Mouse (Mus musculus) limb, embryonic 15.5 days (tissue): ENCODE data around the gene Nrg3. TPM values are rescaled to one million over a fixed set of nuclear protein-coding genes. Genes with fewer than 3 reads are reported as not detected.

ENCODE experiments used
- ATAC-seq: fragments of 200-750 bp; cut with Nextera tagmentation; 2 replicates; pipeline ENCODE4 v1.8.0; 2017; ENCODE audit warnings: low read depth, moderate TSS enrichment; ENCODE audit not compliant: insufficient number of reproducible peaks, low FRiP score, low TSS enrichment
- H3K27ac ChIP-seq: fragments of 300-500 bp; sonication (generic); 2 replicates; pipeline ENCODE4 v1.5.1; 2015; ENCODE audit warnings: moderate library complexity, mild to moderate bottlenecking, inconsistent platforms
- H3K27me3 ChIP-seq: fragments of 300-500 bp; sonication (generic); 2 replicates; pipeline ENCODE4 v1.6.1; 2015; ENCODE audit warnings: inconsistent platforms
- H3K36me3 ChIP-seq: fragments of 300-500 bp; sonication (generic); 2 replicates; pipeline ENCODE4 v1.6.1; 2015; ENCODE audit warnings: inconsistent platforms
- H3K4me1 ChIP-seq: fragments of 300-500 bp; sonication (generic); 2 replicates; pipeline ENCODE4 v1.6.1; 2015; ENCODE audit warnings: inconsistent platforms
- H3K4me2 ChIP-seq: fragments of 300-500 bp; sonication (generic); 2 replicates; pipeline ENCODE4 v1.6.1; 2015; ENCODE audit warnings: mild to moderate bottlenecking, inconsistent platforms
- H3K4me3 ChIP-seq: fragments of 300-500 bp; sonication (generic); 2 replicates; pipeline ENCODE4 v1.5.1; 2015; ENCODE audit warnings: mild to moderate bottlenecking, inconsistent platforms
- H3K9ac ChIP-seq: fragments of 300-500 bp; sonication (generic); 2 replicates; pipeline ENCODE4 v1.6.1; 2015; ENCODE audit warnings: inconsistent platforms
- H3K9me3 ChIP-seq: fragments of 300-500 bp; sonication (generic); 2 replicates; pipeline ENCODE4 v1.6.1; 2016; ENCODE audit warnings: inconsistent platforms
- WGBS: fragments of 180-500 bp; shearing (Covaris S2); methylation state at CpG from one replicate; pipeline ENCODE4 v1.1.7; 2015; 5-methylcytosine and 5-hydroxymethylcytosine counted together
- polyA plus RNA-seq: library from polyadenylated mRNA; unstranded; fragments of >200 nt; fragmentation: Nextera tagmentation; extraction: Ambion mirVana; gene quantifications from 2 replicates; pipeline ENCODE4 v1.2.1, GENCODE M21; 2015

The Nrg3 gene
- polyA plus RNA-seq, 1 experiment from 2014 or later: 0.05 TPM

DNA sequence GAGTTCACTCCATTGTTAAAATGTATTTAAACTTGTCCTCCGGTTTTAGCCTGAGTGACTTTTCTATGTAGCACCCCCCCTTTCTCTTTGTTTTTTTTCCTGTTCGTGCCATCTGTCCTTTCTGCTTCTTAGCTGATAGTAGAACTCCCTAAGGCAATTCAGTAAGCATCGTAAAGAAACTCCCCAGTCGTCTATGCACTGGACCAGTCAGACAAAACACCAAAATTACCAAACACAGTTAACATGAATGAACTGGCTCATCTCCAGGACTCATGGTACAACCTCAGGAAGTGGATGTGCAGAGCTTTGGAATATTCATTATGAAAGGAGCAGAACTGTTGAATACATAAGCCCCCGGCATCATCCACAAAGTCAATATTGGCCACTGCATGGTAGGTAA is 429.5 kb downstream of the Nrg3 start:
- no peak overlapping the region for H3K9ac ChIP-seq
- H3K4me2 ChIP-seq: no peak overlapping the region
- no peak overlapping the region for H3K27ac ChIP-seq
- H3K9me3 ChIP-seq: no peaks in the 10 kb centered on the region
- H3K4me1 ChIP-seq: no peaks in the 10 kb centered on the region
- no peaks in the 10 kb centered on the region for H3K36me3 ChIP-seq
- no peak for ATAC-seq
- no peak overlapping the region for H3K4me3 ChIP-seq
- WGBS: 55% methylated on average over 5 of the region's 5 CpGs
- no peaks in the 10 kb centered on the region for H3K27me3 ChIP-seq

- no peaks in the 10 kb centered on the region for H3K9me3 ChIP-seq
- no peaks in the 10 kb centered on the region for H3K27me3 ChIP-seq
- H3K4me3 ChIP-seq: no peak overlapping the region
- no peaks in the 10 kb centered on the region for H3K36me3 ChIP-seq
- no peak overlapping the region for H3K27ac ChIP-seq
- H3K4me2 ChIP-seq: no peak overlapping the region
- WGBS: 56% methylated on average over 1 of the region's 1 CpGs
- ATAC-seq: no peak
- no peak overlapping the region for H3K9ac ChIP-seq
- H3K4me1 ChIP-seq: no peaks in the 10 kb centered on the region
These were observed 433.8 kb downstream of the Nrg3 start for GRCm38 (mm10) chr14:39039046-39039445.

GRCm38 (mm10) chr14:39034482-39034881 is 438.4 kb downstream of the Nrg3 start:
- Histone ChIP-seq H3K9ac (no peak overlapping the region), H3K27ac (no peak overlapping the region), H3K27me3 (no peaks in the 10 kb centered on the region), H3K4me3 (no peak overlapping the region), H3K36me3 (no peaks in the 10 kb centered on the region), H3K9me3 (no peaks in the 10 kb centered on the region), H3K4me2 (no peak overlapping the region), H3K4me1 (no peaks in the 10 kb centered on the region)
- no peak for ATAC-seq
- 82% methylated on average over 3 of the region's 3 CpGs for WGBS

- Histone ChIP-seq H3K9ac (no peak overlapping the region), H3K36me3 (no peaks in the 10 kb centered on the region), H3K4me2 (no peak overlapping the region), H3K27me3 (no peaks in the 10 kb centered on the region), H3K4me1 (no peaks in the 10 kb centered on the region), H3K27ac (no peak overlapping the region), H3K9me3 (no peaks in the 10 kb centered on the region), H3K4me3 (no peak overlapping the region)
- WGBS: 88% methylated on average over 2 of the region's 2 CpGs
- no peak for ATAC-seq
These were observed 449.8 kb downstream of the Nrg3 start for GRCm38 (mm10) chr14:39023065-39023464.

DNA sequence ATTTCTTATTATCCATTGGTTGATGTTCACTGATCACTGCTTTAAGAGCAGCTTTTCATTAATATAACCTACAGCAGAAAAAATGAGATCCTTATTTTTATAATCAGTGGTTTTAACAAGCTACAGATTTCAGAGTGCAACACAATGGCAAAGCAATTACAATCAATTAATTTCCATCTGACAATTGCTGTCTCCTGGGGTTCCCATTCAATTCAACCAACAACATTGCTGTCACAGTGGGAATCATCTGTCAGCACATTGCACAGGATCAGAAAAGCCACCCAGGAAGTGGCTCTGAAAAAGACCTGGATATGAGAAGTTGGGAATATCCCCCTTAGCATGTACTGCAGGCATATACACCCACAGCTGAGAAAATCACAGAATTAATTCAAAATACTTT is 458.8 kb downstream of the Nrg3 start:
- Histone ChIP-seq H3K4me1 (no peaks in the 10 kb centered on the region), H3K9me3 (no peaks in the 10 kb centered on the region), H3K36me3 (no peaks in the 10 kb centered on the region), H3K4me3 (no peak overlapping the region), H3K9ac (no peak overlapping the region), H3K4me2 (no peak overlapping the region), H3K27ac (no peak overlapping the region), H3K27me3 (no peaks in the 10 kb centered on the region)
- ATAC-seq: no peak

- Histone ChIP-seq H3K4me3 (no peak overlapping the region), H3K9me3 (no peaks in the 10 kb centered on the region), H3K27me3 (no peaks in the 10 kb centered on the region), H3K27ac (no peak overlapping the region), H3K4me1 (no peaks in the 10 kb centered on the region), H3K9ac (no peak overlapping the region), H3K36me3 (no peaks in the 10 kb centered on the region), H3K4me2 (no peak overlapping the region)
- ATAC-seq: no peak
- WGBS: 74% methylated on average over 3 of the region's 3 CpGs
These were observed 475.0 kb downstream of the Nrg3 start for GRCm38 (mm10) chr14:38997843-38998242.

GRCm38 (mm10) chr14:38992574-38992866 is 480.4 kb downstream of the Nrg3 start:
- Histone ChIP-seq H3K27me3 (no peaks in the 10 kb centered on the region), H3K9me3 (no peaks in the 10 kb centered on the region), H3K4me1 (no peaks in the 10 kb centered on the region), H3K27ac (no peak overlapping the region), H3K36me3 (no peaks in the 10 kb centered on the region), H3K4me3 (no peak overlapping the region), H3K9ac (no peak overlapping the region), H3K4me2 (no peak overlapping the region)
- WGBS: 69% methylated on average over 1 of the region's 1 CpGs
- ATAC-seq: no peak

DNA sequence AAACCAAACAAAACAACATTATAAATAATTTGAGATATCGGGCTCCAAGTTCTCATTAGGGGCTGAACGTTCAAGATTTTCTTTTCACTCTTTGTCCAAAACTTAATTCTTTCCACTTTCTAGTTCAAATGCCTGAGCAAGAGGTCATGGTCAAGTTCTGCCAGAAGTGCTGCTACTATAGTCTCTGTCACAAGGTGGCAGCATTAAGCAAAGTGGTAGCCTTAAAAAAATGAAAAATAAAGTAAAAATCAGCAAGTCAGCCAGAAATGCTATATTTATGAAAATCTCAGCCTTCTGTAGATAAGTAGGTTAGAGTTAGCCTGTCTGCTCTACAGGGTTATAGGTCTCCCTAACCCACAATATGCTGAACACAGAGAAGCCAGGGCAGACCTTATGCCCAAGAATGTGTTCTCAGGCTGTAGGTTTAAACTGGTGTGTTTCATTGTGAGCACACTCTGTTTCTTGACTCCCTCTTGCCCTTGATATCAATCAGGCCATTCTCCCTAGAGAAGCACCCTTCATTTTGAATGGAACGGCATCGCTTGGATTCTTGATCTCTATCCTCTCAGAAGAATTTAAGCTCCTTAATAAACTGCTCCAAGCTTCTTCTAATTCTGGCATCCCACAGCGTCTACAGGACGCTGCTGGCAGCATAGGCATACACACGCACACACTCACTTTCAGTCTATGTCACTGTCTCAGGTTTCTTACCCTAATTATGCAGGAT is 480.9 kb downstream of the Nrg3 start:
- Histone ChIP-seq H3K4me3 (no peak overlapping the region), H3K9ac (no peak overlapping the region), H3K36me3 (no peaks in the 10 kb centered on the region), H3K27me3 (no peaks in the 10 kb centered on the region), H3K9me3 (no peaks in the 10 kb centered on the region), H3K4me1 (no peaks in the 10 kb centered on the region), H3K4me2 (no peak overlapping the region), H3K27ac (no peak overlapping the region)
- no peak for ATAC-seq
- 65% methylated on average over 7 of the region's 7 CpGs for WGBS

GRCm38 (mm10) chr14:38959367-38959766 is 513.5 kb downstream of the Nrg3 start:
- no peak overlapping the region for H3K9ac ChIP-seq
- no peak for ATAC-seq
- WGBS: 73% methylated on average over 7 of the region's 7 CpGs

DNA sequence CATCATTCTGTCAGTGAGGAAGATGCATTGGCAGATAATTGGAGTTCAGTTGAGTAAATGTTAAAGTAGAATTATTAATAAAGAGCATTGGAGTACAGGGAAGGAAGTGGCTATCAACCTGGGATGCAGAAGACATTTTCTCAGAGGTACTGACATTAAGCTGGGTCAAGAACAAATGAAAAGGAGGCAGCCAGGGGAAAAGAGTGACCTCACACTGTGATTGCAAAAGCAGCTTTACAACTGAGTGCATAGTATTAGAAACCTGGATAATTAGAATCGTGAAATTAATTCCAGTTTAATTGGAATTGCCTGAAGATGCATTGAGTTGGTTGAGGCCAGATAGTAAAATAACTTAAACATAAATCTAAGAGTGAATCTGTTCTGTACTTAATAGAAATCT is 535.4 kb downstream of the Nrg3 start:
- 70% methylated on average over 1 of the region's 1 CpGs for WGBS
- H3K27ac ChIP-seq: no peak overlapping the region
- ATAC-seq: no peak

More at GRCm38 (mm10) chr14:38959367-38959766, 513.5 kb downstream of the Nrg3 start:
- no peaks in the 10 kb centered on the region for H3K9me3 ChIP-seq
- no peak overlapping the region for H3K4me3 ChIP-seq
- H3K27me3 ChIP-seq: no peaks in the 10 kb centered on the region
- H3K4me2 ChIP-seq: no peak overlapping the region
- no peaks in the 10 kb centered on the region for H3K36me3 ChIP-seq
- H3K4me1 ChIP-seq: no peaks in the 10 kb centered on the region
- H3K27ac ChIP-seq: no peak overlapping the region

DNA sequence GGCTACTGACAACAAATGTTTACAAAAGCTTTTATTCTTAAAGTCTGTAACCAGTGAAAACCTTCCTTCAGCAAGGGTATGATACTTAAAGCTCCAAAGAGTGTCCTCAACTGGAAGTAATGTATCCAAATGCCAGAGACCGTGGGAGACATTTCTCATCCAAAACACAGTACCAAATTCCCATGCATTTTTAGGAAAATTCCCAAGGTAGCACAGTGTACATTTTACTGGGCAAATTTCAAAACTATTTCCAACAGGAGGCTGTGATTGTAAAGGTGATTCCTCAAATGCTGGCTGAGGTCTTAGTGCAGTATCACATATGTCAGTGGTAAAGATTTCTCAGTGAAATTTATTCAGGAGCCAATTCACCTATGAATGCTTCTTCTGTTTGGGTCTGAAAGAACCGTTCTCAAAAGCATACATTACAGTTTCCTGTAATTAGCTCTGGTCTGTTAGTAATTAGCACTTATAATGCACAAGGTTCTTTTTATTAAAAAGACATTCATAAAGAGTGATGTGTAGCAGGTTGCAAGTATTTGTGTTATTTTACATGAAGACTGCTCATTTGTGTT is 536.3 kb downstream of the Nrg3 start:
- H3K4me3 ChIP-seq: no peak overlapping the region
- WGBS: 43% methylated on average over 2 of the region's 2 CpGs
- ATAC-seq: no peak

More for the DNA sequence above, 535.4 kb downstream of the Nrg3 start:
- Histone ChIP-seq H3K27me3 (no peaks in the 10 kb centered on the region), H3K9me3 (no peaks in the 10 kb centered on the region), H3K4me1 (no peaks in the 10 kb centered on the region), H3K4me3 (no peak overlapping the region), H3K9ac (no peak overlapping the region), H3K36me3 (no peaks in the 10 kb centered on the region), H3K4me2 (no peak overlapping the region)

DNA sequence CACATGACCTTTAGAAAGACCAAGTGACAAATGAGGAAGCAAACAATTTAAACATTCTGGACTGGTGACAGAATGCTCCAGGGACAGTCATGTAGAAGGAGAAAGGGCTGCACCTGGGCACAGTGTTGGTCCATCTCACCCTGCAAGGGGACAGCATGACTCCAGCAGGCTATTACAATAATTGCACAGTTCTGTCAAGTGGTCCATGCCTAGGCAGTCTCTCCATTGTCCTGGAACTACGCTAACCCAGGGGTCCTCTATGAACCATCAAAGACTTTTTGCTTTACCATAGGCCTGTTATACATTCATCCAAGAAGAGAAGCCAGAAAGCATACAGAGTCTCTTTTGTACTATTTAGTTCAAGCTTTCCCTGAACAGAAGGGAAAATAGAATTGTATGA is 549.2 kb downstream of the Nrg3 start:
- Histone ChIP-seq H3K9ac (no peak overlapping the region), H3K9me3 (no peaks in the 10 kb centered on the region), H3K4me3 (no peak overlapping the region), H3K36me3 (no peaks in the 10 kb centered on the region), H3K4me1 (no peaks in the 10 kb centered on the region), H3K4me2 (no peak overlapping the region), H3K27me3 (no peaks in the 10 kb centered on the region), H3K27ac (no peak overlapping the region)
- ATAC-seq: no peak
- 85% methylated on average over 1 of the region's 1 CpGs for WGBS

More for the DNA sequence above, 536.3 kb downstream of the Nrg3 start:
- Histone ChIP-seq H3K36me3 (no peaks in the 10 kb centered on the region), H3K4me1 (no peaks in the 10 kb centered on the region), H3K27me3 (no peaks in the 10 kb centered on the region), H3K9ac (no peak overlapping the region), H3K4me2 (no peak overlapping the region), H3K9me3 (no peaks in the 10 kb centered on the region), H3K27ac (no peak overlapping the region)

GRCm38 (mm10) chr14:38920800-38921199 is 552.1 kb downstream of the Nrg3 start:
- Histone ChIP-seq H3K27me3 (no peaks in the 10 kb centered on the region), H3K36me3 (no peaks in the 10 kb centered on the region), H3K9me3 (no peaks in the 10 kb centered on the region), H3K27ac (no peak overlapping the region), H3K4me2 (no peak overlapping the region), H3K9ac (no peak overlapping the region), H3K4me3 (no peak overlapping the region), H3K4me1 (no peaks in the 10 kb centered on the region)
- no peak for ATAC-seq
- WGBS: 68% methylated on average over 2 of the region's 2 CpGs
